Mouse (Mus musculus): ENCODE measurements at regions not wholly inside any gene's neighbourhood (a gene's known extent, or its start where the extent isn't known, plus 50 kb on each side); places are given as distances from the start of the nearest gene placed in this dataset.

DNA sequence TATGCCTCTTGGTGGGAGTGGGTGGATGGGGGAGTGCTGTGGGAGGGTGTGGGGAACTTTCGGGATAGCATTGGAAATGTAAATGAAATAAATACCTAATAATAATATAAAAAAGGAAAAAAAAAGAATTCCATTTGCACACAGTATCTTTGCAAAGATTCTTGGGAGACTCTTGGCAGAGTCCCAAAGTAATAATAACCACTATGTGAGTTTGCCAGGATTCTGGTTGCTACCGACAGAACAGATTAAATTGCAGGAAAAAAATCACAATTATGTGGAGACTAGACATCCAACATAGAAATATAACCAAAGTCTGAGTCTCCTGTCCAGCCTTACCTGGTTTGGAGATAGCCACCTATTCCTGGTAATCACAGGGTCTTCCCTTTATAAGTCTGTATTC, 75.6 kb upstream of the Fam49a start:
- Histone ChIP-seq H3K27ac (no peak overlapping the region), H3K9ac (ENCODE audit: low read depth, low read length) (no peak overlapping the region), H3K27me3 (ENCODE audit: insufficient read depth, low read length) (no peaks in the 10 kb centered on the region), H3K4me3 (replicated peaks; ENCODE audit: low read depth, low read length) (no peak overlapping the region), H3K9me3 (replicated peaks; ENCODE audit: low read length) (no peaks in the 10 kb centered on the region), H3K4me2 (ENCODE audit: low read length) (no peak overlapping the region), H3K4me1 (replicated peaks; ENCODE audit: insufficient read depth, low read length) (no peaks in the 10 kb centered on the region), H3K36me3 (ENCODE audit: insufficient read depth, low read length) (no peaks in the 10 kb centered on the region)
- ATAC-seq (replicated peaks; ENCODE audit: low FRiP score, low read depth), result no peak
- no peak for TF ChIP-seq CTCF (IDR thresholded peaks at IDR 0.05; ENCODE audit: low read depth)
- no peak for DNase-seq (ENCODE audit: low spot score)
- WGBS, result 74% methylated on average over 2 of the region's 2 CpGs

DNA sequence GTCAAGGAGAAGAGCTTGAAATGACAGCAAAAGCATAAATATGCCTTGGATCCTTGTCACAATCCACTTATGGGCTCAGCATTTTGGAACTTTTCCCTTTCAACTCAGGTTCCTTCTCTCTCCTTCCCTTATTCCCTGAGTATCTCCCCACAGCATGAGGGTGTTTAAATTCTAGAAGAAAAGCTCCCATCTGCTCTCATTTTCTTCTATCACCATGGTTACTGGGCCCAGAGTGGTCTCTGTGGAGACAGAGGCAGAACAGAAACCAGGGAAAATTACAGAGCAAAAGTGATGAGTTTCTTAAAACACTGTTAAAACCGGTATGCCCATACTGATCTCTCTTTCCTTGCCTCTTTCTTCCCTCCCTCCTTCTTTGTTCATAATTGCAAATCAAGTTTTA, 66.9 kb upstream of the Fam49a start:
- DNase-seq (ENCODE audit: low spot score) (no peak), ATAC-seq (replicated peaks; ENCODE audit: low FRiP score, low read depth) (no peak)
- Histone ChIP-seq H3K27me3 (ENCODE audit: insufficient read depth, low read length) (no peaks in the 10 kb centered on the region), H3K4me1 (replicated peaks; ENCODE audit: insufficient read depth, low read length) (no peaks in the 10 kb centered on the region), H3K9me3 (replicated peaks; ENCODE audit: low read length) (no peaks in the 10 kb centered on the region), H3K27ac (no peak overlapping the region), H3K36me3 (ENCODE audit: insufficient read depth, low read length) (no peaks in the 10 kb centered on the region), H3K4me2 (ENCODE audit: low read length) (no peak overlapping the region), H3K4me3 (replicated peaks; ENCODE audit: low read depth, low read length) (no peak overlapping the region), H3K9ac (ENCODE audit: low read depth, low read length) (no peak overlapping the region)
- TF ChIP-seq CTCF (IDR thresholded peaks at IDR 0.05; ENCODE audit: low read depth), result no peak
- 88% methylated on average over 1 of the region's 1 CpGs for WGBS

DNA sequence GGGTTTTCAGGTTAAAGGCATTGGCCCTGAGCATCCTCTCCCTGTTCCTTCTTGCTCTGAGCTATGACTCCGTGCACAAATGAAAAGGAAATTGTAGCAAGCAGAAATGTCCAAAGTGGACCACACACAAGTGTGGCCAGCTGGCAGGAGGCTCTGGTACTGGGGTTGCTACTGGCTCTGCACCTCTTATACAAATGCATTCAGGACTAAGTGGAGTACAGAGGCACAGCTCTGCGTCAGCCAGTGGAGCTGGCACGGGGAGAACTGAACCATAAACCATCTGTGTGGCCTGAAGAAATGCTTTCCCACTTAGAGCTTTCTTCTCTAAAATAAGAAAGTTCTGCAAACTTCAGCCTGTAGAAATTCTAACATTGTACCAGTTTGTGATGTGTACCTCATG, 65.3 kb upstream of the Fam49a start:
- Histone ChIP-seq H3K27ac (no peak overlapping the region), H3K9ac (ENCODE audit: low read depth, low read length) (no peak overlapping the region), H3K9me3 (replicated peaks; ENCODE audit: low read length) (no peaks in the 10 kb centered on the region), H3K4me1 (replicated peaks; ENCODE audit: insufficient read depth, low read length) (no peaks in the 10 kb centered on the region), H3K4me3 (replicated peaks; ENCODE audit: low read depth, low read length) (no peak overlapping the region), H3K36me3 (ENCODE audit: insufficient read depth, low read length) (no peaks in the 10 kb centered on the region), H3K27me3 (ENCODE audit: insufficient read depth, low read length) (no peaks in the 10 kb centered on the region), H3K4me2 (ENCODE audit: low read length) (no peak overlapping the region)
- no peak for TF ChIP-seq CTCF (IDR thresholded peaks at IDR 0.05; ENCODE audit: low read depth)
- WGBS, result 76% methylated on average over 3 of the region's 3 CpGs
- DNase-seq (ENCODE audit: low spot score), result no peak
- ATAC-seq (replicated peaks; ENCODE audit: low FRiP score, low read depth), result no peak

DNA sequence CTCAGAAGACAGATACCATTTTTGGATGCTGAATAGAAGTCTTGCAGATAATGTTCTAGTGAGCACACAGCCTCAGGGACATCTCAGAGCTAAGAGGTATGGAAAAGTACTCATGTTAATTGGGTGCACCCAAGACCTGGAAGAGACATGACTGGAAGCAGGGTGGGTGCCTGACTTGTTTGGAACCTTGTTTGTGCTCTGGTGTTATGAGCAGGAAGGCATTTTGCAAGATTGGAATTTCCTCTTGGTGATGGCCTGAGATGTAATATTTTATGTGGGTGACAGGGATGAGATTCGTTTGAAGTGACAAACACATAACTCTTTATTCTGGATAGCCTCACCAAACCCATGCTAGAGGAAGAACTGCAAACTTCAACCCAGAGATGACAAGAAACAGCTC, 53.7 kb upstream of the Fam49a start:
- Histone ChIP-seq H3K27ac (no peak overlapping the region), H3K9me3 (replicated peaks; ENCODE audit: low read length) (no peaks in the 10 kb centered on the region), H3K9ac (ENCODE audit: low read depth, low read length) (no peak overlapping the region), H3K4me3 (replicated peaks; ENCODE audit: low read depth, low read length) (no peak overlapping the region), H3K4me2 (ENCODE audit: low read length) (no peak overlapping the region), H3K4me1 (replicated peaks; ENCODE audit: insufficient read depth, low read length) (no peaks in the 10 kb centered on the region), H3K27me3 (ENCODE audit: insufficient read depth, low read length) (no peaks in the 10 kb centered on the region), H3K36me3 (ENCODE audit: insufficient read depth, low read length) (no peaks in the 10 kb centered on the region)
- 49% methylated on average over 1 of the region's 1 CpGs for WGBS
- no peak for ATAC-seq (replicated peaks; ENCODE audit: low FRiP score, low read depth)
- DNase-seq (ENCODE audit: low spot score), result peak; percentile 14
- no peak for TF ChIP-seq CTCF (IDR thresholded peaks at IDR 0.05; ENCODE audit: low read depth)

All from kidney, postnatal 0 days (tissue).